Mouse (Mus musculus): Measurements from ENCODE around the gene Gm20517. TPM values are rescaled to one million over a fixed set of nuclear protein-coding genes. Genes with fewer than 3 reads are reported as not detected.

Gm20517 gene
- 2.2 and 2.3 TPM in 2 replicates for polyA plus RNA-seq (2012; rRNA removed)

GRCm38 (mm10) chr17:47610849-47611660, at the start of gene Gm20517, which contains the start of the genes Bysl and Med20:
TSS of gene Gm20517 (plus strand) at chr17:47611589.
TSS of gene Bysl (minus strand) at chr17:47611492.
TSS of gene Med20 (plus strand) at chr17:47611582.

GRCm38 (mm10) chr17:47630678-47631065, 19.3 kb downstream of the Gm20517 start, which contains the start of gene Usp49:
TSS of gene Usp49 (plus strand) at chr17:47630690.

GRCm38 (mm10) chr17:47688344-47688607, 76.9 kb downstream of the Gm20517 start, which contains the start of gene Tomm6:
TSS of gene Tomm6 (minus strand) at chr17:47688386.

GRCm38 (mm10) chr17:47688608-47689575, 77.5 kb downstream of the Gm20517 start, which contains the start of gene Frs3:
TSS of gene Frs3 (plus strand) at chr17:47689030.

GRCm38 (mm10) chr17:47694442-47694502, 82.9 kb downstream of the Gm20517 start, which contains the start of gene Gm21981:
TSS of gene Gm21981 (minus strand) at chr17:47694455.

GRCm38 (mm10) chr17:47694503-47695336, 83.3 kb downstream of the Gm20517 start, which contains the start of gene Prickle4:
TSS of gene Prickle4 (minus strand) at chr17:47694736.

GRCm38 (mm10) chr17:47726566-47726965, 115.2 kb downstream of the Gm20517 start, which contains the start of gene Pgc:
TSS of gene Pgc (plus strand) at chr17:47726842.

Other genes starting within 250 kb of the Gm20517 start
- 52.0 and 55.7 TPM in 2 replicates for gene Mrps10, start 242.7 kb upstream of the Gm20517 start, polyA plus RNA-seq (2012; rRNA removed)
- 0.91 and 1.2 TPM in 2 replicates for gene Guca1b, start 226.2 kb upstream of the Gm20517 start, polyA plus RNA-seq (2012; rRNA removed)
- 0.80 and 1.3 TPM in 2 replicates for gene Guca1a, start 211.0 kb upstream of the Gm20517 start, polyA plus RNA-seq (2012; rRNA removed)
- gene AI661453, start 175.0 kb upstream of the Gm20517 start, polyA plus RNA-seq (2012; rRNA removed): 0.53 and 0.76 TPM in 2 replicates
- gene 1700001C19Rik, start 174.2 kb upstream of the Gm20517 start, polyA plus RNA-seq (2012; rRNA removed): 0.35 and 0.39 TPM in 2 replicates
- 42.1 and 43.3 TPM in 2 replicates for gene Taf8, start 109.3 kb upstream of the Gm20517 start, polyA plus RNA-seq (2012; rRNA removed)
- 70.8 and 130 TPM in 2 replicates for gene Ccnd3, start 106.5 kb upstream of the Gm20517 start, polyA plus RNA-seq (2012; rRNA removed)
- 26.6 and 27.5 TPM in 2 replicates for gene Bysl, start 97 bp upstream of the Gm20517 start, polyA plus RNA-seq (2012; rRNA removed)
- gene Med20, start within 50 bp of the Gm20517 start, polyA plus RNA-seq (2012; rRNA removed): 52.6 and 55.4 TPM in 2 replicates
- gene Usp49, start 19.1 kb downstream of the Gm20517 start, polyA plus RNA-seq (2012; rRNA removed): 29.8 and 33.7 TPM in 2 replicates
- gene Tomm6, start 76.8 kb downstream of the Gm20517 start, polyA plus RNA-seq (2012; rRNA removed): 83.6 and 105 TPM in 2 replicates
- 36.2 and 40.0 TPM in 2 replicates for gene Frs3, start 77.4 kb downstream of the Gm20517 start, polyA plus RNA-seq (2012; rRNA removed)
- gene Gm21981, start 82.9 kb downstream of the Gm20517 start, polyA plus RNA-seq (2012; rRNA removed): 3.9 and 4.5 TPM in 2 replicates
- 1.0 TPM in 2 replicates for gene Prickle4, start 83.1 kb downstream of the Gm20517 start, polyA plus RNA-seq (2012; rRNA removed)
- 0.08 TPM in 1 of 2 replicates, not detected in the other for gene Pgc, start 115.3 kb downstream of the Gm20517 start, polyA plus RNA-seq (2012; rRNA removed)
- gene Tfeb, start 125.4 kb downstream of the Gm20517 start, polyA plus RNA-seq (2012; rRNA removed): 2.4 and 3.7 TPM in 2 replicates
- 37.4 and 87.0 TPM in 2 replicates for gene Mdfi, start 223.1 kb downstream of the Gm20517 start, polyA plus RNA-seq (2012; rRNA removed)